Mouse (Mus musculus): Measurements from ENCODE around the gene Rsbn1l. TPM values are rescaled to one million over a fixed set of nuclear protein-coding genes. Genes with fewer than 3 reads are reported as not detected.

The Rsbn1l gene
- polyA plus RNA-seq, 1 experiment from 2014 or later = 4.6 TPM

Other genes with a start within 250 kb of the Rsbn1l start
- 12.0 and 13.9 TPM in 2 replicates for gene Phtf2, start 74.3 kb downstream of the Rsbn1l start, polyA plus RNA-seq (2015; fragmentation: Nextera tagmentation; extraction: Ambion mirVana)
- 47.8 and 49.0 TPM in 2 replicates for gene Tmem60, start 74.2 kb downstream of the Rsbn1l start, polyA plus RNA-seq (2015; fragmentation: Nextera tagmentation; extraction: Ambion mirVana)
- 11.6 and 15.0 TPM in 2 replicates for gene Ptpn12, start 99.5 kb upstream of the Rsbn1l start, polyA plus RNA-seq (2015; fragmentation: Nextera tagmentation; extraction: Ambion mirVana)
- 2.6 and 2.9 TPM in 2 replicates for gene Gsap, start 229.9 kb upstream of the Rsbn1l start, polyA plus RNA-seq (2015; fragmentation: Nextera tagmentation; extraction: Ambion mirVana)

Data from stomach, embryonic 16.5 days (tissue).